In the genomic region with DNA sequence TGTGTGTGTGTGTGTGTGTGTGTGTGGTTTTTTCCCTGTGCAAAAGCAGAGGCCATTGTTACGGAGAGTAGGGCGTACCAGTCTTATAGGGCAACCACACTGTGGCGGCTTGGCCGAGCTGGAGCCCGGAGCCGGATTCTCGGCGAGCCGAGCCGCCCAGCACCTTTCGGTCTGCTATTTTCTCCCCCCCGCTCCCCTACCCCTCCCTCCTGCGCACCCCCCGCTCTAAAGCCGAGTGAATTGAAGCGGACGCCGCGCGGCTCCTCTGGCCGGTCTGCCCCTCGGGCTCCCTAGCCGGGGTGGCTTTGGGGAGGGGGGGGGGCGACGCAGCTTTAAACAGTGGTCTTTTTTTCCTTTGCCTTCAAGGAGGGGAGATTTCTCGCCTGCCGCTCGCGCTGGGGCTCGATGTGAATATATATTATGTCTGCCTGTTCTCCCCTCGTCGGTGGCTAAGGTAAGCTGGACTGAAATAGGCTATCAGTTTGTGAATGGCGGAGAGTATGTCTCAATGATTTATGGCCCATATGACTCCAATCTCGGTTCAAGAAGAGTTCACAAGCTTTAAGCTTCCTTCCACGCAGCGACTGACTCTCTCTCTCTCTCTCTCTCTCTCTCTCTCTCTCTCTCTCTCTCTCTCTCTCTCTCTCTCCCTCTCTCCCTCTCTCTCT, we compare ENCODE assay signal across 9 mouse cellular contexts. TPM values are rescaled to one million over a fixed set of nuclear protein-coding genes. Genes with fewer than 3 reads are reported as not detected.
A peak's percentile ranks its signal among the peaks of the same experiment; 100 is the strongest.
DNase-seq lines count a peak whose midpoint lies in the region; ATAC-seq and TF ChIP-seq lines count a peak whose summit lies in the region.
"Had no signal": no experiment of that assay in that cellular context is flagged by ENCODE, and none has a peak within 500 bp of the region (broad histone marks: within the 10 kb centered on the region; RNA-seq: fewer than 3 reads in every experiment).

No protein-coding gene starts in this region.

- no peak overlapping the region for H3K4me3 ChIP-seq in forebrain, embryonic 11.5 days (ENCODE audit: low read depth, low read length)
- no peak overlapping the region for H3K4me3 ChIP-seq in forebrain, postnatal 0 days (ENCODE audit: low read depth, low read length)
- peak overlapping the region; percentile 43 for H3K4me3 ChIP-seq in lung, postnatal 0 days (ENCODE audit: low read depth, low read length)
- H3K4me3 ChIP-seq in midbrain, embryonic 11.5 days (ENCODE audit: low read depth, low read length), result no peak overlapping the region

- intact Hi-C loops in left cerebral cortex, postnatal 4 days (cut with DNase I), result no loop called here

- ATAC-seq in forebrain, embryonic 11.5 days (replicated peaks; ENCODE audit: low FRiP score), result no peak
- ATAC-seq in forebrain, postnatal 0 days, result no peak
- ATAC-seq in common myeloid progenitor, adult 5-6 weeks (replicated peaks; ENCODE audit: low read depth, poor library complexity, severe bottlenecking), result 0 out of 2 replicates have a peak, but pooled peaks have one; percentile 36
- peak; percentile 48 for ATAC-seq in lung, postnatal 0 days
- no peak for ATAC-seq in midbrain, embryonic 11.5 days (ENCODE audit: low FRiP score)

- H3K9me3 ChIP-seq in forebrain, embryonic 11.5 days (ENCODE audit: control insufficient read depth, low read length), result no peaks in the 10 kb centered on the region
- H3K9me3 ChIP-seq in forebrain, postnatal 0 days (ENCODE audit: low read length), result no peaks in the 10 kb centered on the region
- no peaks in the 10 kb centered on the region for H3K9me3 ChIP-seq in lung, postnatal 0 days (ENCODE audit: low read length)
- H3K9me3 ChIP-seq in midbrain, embryonic 11.5 days (ENCODE audit: control insufficient read depth, low read length), result no peaks in the 10 kb centered on the region

- 0 out of 2 replicates have a peak, but pooled peaks cover 2% of the 10 kb centered on the region for H3K4me1 ChIP-seq in forebrain, embryonic 11.5 days (replicated peaks; ENCODE audit: control insufficient read depth, insufficient read depth, low read length)
- H3K4me1 ChIP-seq in forebrain, postnatal 0 days (ENCODE audit: insufficient read depth), result no peaks in the 10 kb centered on the region
- H3K4me1 ChIP-seq in lung, postnatal 0 days (ENCODE audit: insufficient read depth, low read depth, low read length), result peaks cover 7% of the 10 kb centered on the region; the same call in 1 of the 2 replicates
- H3K4me1 ChIP-seq in midbrain, embryonic 11.5 days (ENCODE audit: control insufficient read depth, insufficient read depth, low read length), result no peaks in the 10 kb centered on the region

- no peak overlapping the region for H3K4me2 ChIP-seq in forebrain, embryonic 11.5 days (ENCODE audit: low read depth, low read length, severe bottlenecking)
- H3K4me2 ChIP-seq in forebrain, postnatal 0 days (ENCODE audit: low read depth), result no peak overlapping the region
- H3K4me2 ChIP-seq in lung, postnatal 0 days (replicated peaks; ENCODE audit: low read depth, low read length), result peak overlapping the region; percentile 69
- H3K4me2 ChIP-seq in midbrain, embryonic 11.5 days, result no peak overlapping the region

- no peak for TF ChIP-seq EP300 in lung, postnatal 0 days (IDR thresholded peaks at IDR 0.05)

- no peak overlapping the region for H3K9ac ChIP-seq in forebrain, embryonic 11.5 days (ENCODE audit: low read length)
- no peak overlapping the region for H3K9ac ChIP-seq in forebrain, postnatal 0 days
- peak overlapping the region; percentile 59 for H3K9ac ChIP-seq in lung, postnatal 0 days (replicated peaks; ENCODE audit: low read depth)
- no peak overlapping the region for H3K9ac ChIP-seq in midbrain, embryonic 11.5 days (ENCODE audit: low read length)

- no peak for TF ChIP-seq CTCF in forebrain, postnatal 0 days (IDR thresholded peaks at IDR 0.05; ENCODE audit: low read depth)
- no peak for TF ChIP-seq CTCF in lung, postnatal 0 days (IDR thresholded peaks at IDR 0.05)

- H3K27me3 ChIP-seq in forebrain, embryonic 11.5 days (ENCODE audit: control insufficient read depth, insufficient read depth, low read length), result peaks cover 97% of the 10 kb centered on the region
- peaks cover 94% of the 10 kb centered on the region for H3K27me3 ChIP-seq in forebrain, postnatal 0 days (ENCODE audit: insufficient read depth, low read length)
- H3K27me3 ChIP-seq in lung, postnatal 0 days (replicated peaks; ENCODE audit: insufficient read depth, low read length), result peaks cover 13% of the 10 kb centered on the region; the same call in 1 of the 2 replicates
- peaks cover 100% of the 10 kb centered on the region for H3K27me3 ChIP-seq in midbrain, embryonic 11.5 days (ENCODE audit: control insufficient read depth, insufficient read depth, low read length)

- no peak overlapping the region for H3K27ac ChIP-seq in forebrain, embryonic 11.5 days (ENCODE audit: low read depth, low read length)
- no peak overlapping the region for H3K27ac ChIP-seq in forebrain, postnatal 0 days (ENCODE audit: low read depth, low read length)
- H3K27ac ChIP-seq in lung, postnatal 0 days (ENCODE audit: low read length), result peak overlapping the region; percentile 82
- H3K27ac ChIP-seq in midbrain, embryonic 11.5 days (ENCODE audit: low read depth, low read length), result no peak overlapping the region

- under 1% methylated on average over 26 of the region's 36 CpGs for WGBS in forebrain, embryonic 11.5 days
- WGBS in forebrain, postnatal 0 days, result 3% methylated on average over 30 of the region's 36 CpGs
- WGBS in lung, postnatal 0 days, result 3% methylated on average over 33 of the region's 36 CpGs
- under 1% methylated on average over 32 of the region's 36 CpGs for WGBS in midbrain, embryonic 11.5 days

- H3K36me3 ChIP-seq in forebrain, embryonic 11.5 days (ENCODE audit: control insufficient read depth, insufficient read depth, low read length), result no peaks in the 10 kb centered on the region
- H3K36me3 ChIP-seq in forebrain, postnatal 0 days (ENCODE audit: insufficient read depth), result no peaks in the 10 kb centered on the region
- H3K36me3 ChIP-seq in lung, postnatal 0 days (ENCODE audit: insufficient read depth, low read length), result no peaks in the 10 kb centered on the region
- no peaks in the 10 kb centered on the region for H3K36me3 ChIP-seq in midbrain, embryonic 11.5 days (ENCODE audit: control insufficient read depth, insufficient read depth, low read length)

- DNase-seq in forebrain, embryonic 11.5 days (ENCODE audit: low spot score), result peak; percentile 60
- DNase-seq in forebrain, postnatal 0 days, result no peak
- DNase-seq in kidney, adult 18-20 months, result peak; percentile 67
- peak; percentile 84 for DNase-seq in lung, postnatal 0 days (ENCODE audit: low spot score)
- DNase-seq in frontal cortex, postnatal 36 days (ENCODE audit: low spot score in 2 of 2), result no peak
- no peak for DNase-seq in midbrain, embryonic 11.5 days (ENCODE audit: low spot score, missing footprints)
- no peak for DNase-seq in left cerebral cortex, postnatal 4 days

RNA-seq across cellular contexts. Expression of a gene that starts 9.5 kb away (rescaled TPM):
- 0.12 TPM in 1 of 2 replicates, not detected in the other for polyA plus RNA-seq in forebrain, embryonic 11.5 days (2014; fragmentation: Nextera tagmentation; extraction: Ambion mirVana)
- total RNA-seq in forebrain, postnatal 0 days (2014; rRNA removed), result not detected in 2 replicates
- polyA plus RNA-seq in forebrain, postnatal 0 days (2015; fragmentation: Nextera tagmentation; extraction: Ambion mirVana), result not detected in 2 replicates
- 0.73 TPM in 1 of 2 replicates, not detected in the other for total RNA-seq in common myeloid progenitor, adult 5-6 weeks (2017)
- 16.5 and 16.9 TPM in 2 replicates for polyA plus RNA-seq in lung, postnatal 0 days (2015; fragmentation: Nextera tagmentation; extraction: Ambion mirVana)
- polyA plus RNA-seq in midbrain, embryonic 11.5 days (2014; fragmentation: Nextera tagmentation; extraction: Ambion mirVana), result not detected in 2 replicates
- total RNA-seq in left cerebral cortex, postnatal 4 days (2021), result not detected
- polyA plus RNA-seq: C2C12 had no signal

RNA-seq across cellular contexts. Expression of a gene that starts 17.7 kb away (rescaled TPM):
- polyA plus RNA-seq in forebrain, embryonic 11.5 days (2014; fragmentation: Nextera tagmentation; extraction: Ambion mirVana), result not detected in 2 replicates
- total RNA-seq in forebrain, postnatal 0 days (2014; rRNA removed), result not detected in 2 replicates
- polyA plus RNA-seq in forebrain, postnatal 0 days (2015; fragmentation: Nextera tagmentation; extraction: Ambion mirVana), result not detected in 2 replicates
- total RNA-seq in common myeloid progenitor, adult 5-6 weeks (2017), result 0.55 and 0.78 TPM in 2 replicates
- 1.5 and 2.2 TPM in 2 replicates for polyA plus RNA-seq in lung, postnatal 0 days (2015; fragmentation: Nextera tagmentation; extraction: Ambion mirVana)
- not detected in 2 replicates for polyA plus RNA-seq in midbrain, embryonic 11.5 days (2014; fragmentation: Nextera tagmentation; extraction: Ambion mirVana)
- total RNA-seq in left cerebral cortex, postnatal 4 days (2021), result not detected
- polyA plus RNA-seq: C2C12 had no signal

RNA-seq across cellular contexts. Expression of a gene that starts 22.8 kb away (rescaled TPM):
- not detected in 2 replicates for polyA plus RNA-seq in forebrain, embryonic 11.5 days (2014; fragmentation: Nextera tagmentation; extraction: Ambion mirVana)
- total RNA-seq in forebrain, postnatal 0 days (2014; rRNA removed), result not detected in 2 replicates
- not detected in 2 replicates for polyA plus RNA-seq in forebrain, postnatal 0 days (2015; fragmentation: Nextera tagmentation; extraction: Ambion mirVana)
- 1.1 and 2.8 TPM in 2 replicates for total RNA-seq in common myeloid progenitor, adult 5-6 weeks (2017)
- 2.6 and 3.0 TPM in 2 replicates for polyA plus RNA-seq in lung, postnatal 0 days (2015; fragmentation: Nextera tagmentation; extraction: Ambion mirVana)
- not detected in 2 replicates for polyA plus RNA-seq in midbrain, embryonic 11.5 days (2014; fragmentation: Nextera tagmentation; extraction: Ambion mirVana)
- not detected for total RNA-seq in left cerebral cortex, postnatal 4 days (2021)

RNA-seq across cellular contexts. Expression of a gene that starts 24.7 kb away (rescaled TPM):
- polyA plus RNA-seq in forebrain, embryonic 11.5 days (2014; fragmentation: Nextera tagmentation; extraction: Ambion mirVana), result not detected in 2 replicates
- total RNA-seq in forebrain, postnatal 0 days (2014; rRNA removed), result not detected in 2 replicates
- not detected in 2 replicates for polyA plus RNA-seq in forebrain, postnatal 0 days (2015; fragmentation: Nextera tagmentation; extraction: Ambion mirVana)
- not detected in 2 replicates for total RNA-seq in common myeloid progenitor, adult 5-6 weeks (2017)
- not detected in 2 replicates for polyA plus RNA-seq in lung, postnatal 0 days (2015; fragmentation: Nextera tagmentation; extraction: Ambion mirVana)
- not detected in 2 replicates for polyA plus RNA-seq in midbrain, embryonic 11.5 days (2014; fragmentation: Nextera tagmentation; extraction: Ambion mirVana)
- total RNA-seq in left cerebral cortex, postnatal 4 days (2021), result not detected
- polyA plus RNA-seq: C2C12 had no signal

RNA-seq across cellular contexts. Expression of a gene that starts 37.7 kb away (rescaled TPM):
- polyA plus RNA-seq in forebrain, embryonic 11.5 days (2014; fragmentation: Nextera tagmentation; extraction: Ambion mirVana), result 0.21 TPM in 1 of 2 replicates, not detected in the other
- total RNA-seq in forebrain, postnatal 0 days (2014; rRNA removed), result not detected in 2 replicates
- polyA plus RNA-seq in forebrain, postnatal 0 days (2015; fragmentation: Nextera tagmentation; extraction: Ambion mirVana), result not detected in 2 replicates
- total RNA-seq in common myeloid progenitor, adult 5-6 weeks (2017), result not detected in 2 replicates
- polyA plus RNA-seq in lung, postnatal 0 days (2015; fragmentation: Nextera tagmentation; extraction: Ambion mirVana), result 16.8 and 17.3 TPM in 2 replicates
- polyA plus RNA-seq in midbrain, embryonic 11.5 days (2014; fragmentation: Nextera tagmentation; extraction: Ambion mirVana), result not detected in 2 replicates
- total RNA-seq in left cerebral cortex, postnatal 4 days (2021), result not detected
- polyA plus RNA-seq: C2C12 had no signal

Comparison
In these comparisons a context has a peak if more than half of its experiments do, and no peak if none do; other contexts are left out.
1. DNase-seq: peak in forebrain, embryonic 11.5 days (single experiment), kidney, adult 18-20 months (single experiment) and lung, postnatal 0 days (single experiment); none in forebrain, postnatal 0 days (single experiment), frontal cortex, postnatal 36 days (0 of 2), midbrain, embryonic 11.5 days (single experiment) and left cerebral cortex, postnatal 4 days (single experiment).
2. ATAC-seq: peak in common myeloid progenitor, adult 5-6 weeks (single experiment) and lung, postnatal 0 days (single experiment); none in forebrain, embryonic 11.5 days (single experiment), forebrain, postnatal 0 days (single experiment) and midbrain, embryonic 11.5 days (single experiment).
3. RNA of a gene that starts 9.5 kb away (polyA plus RNA-seq): 16.5 to 16.9 TPM in lung, postnatal 0 days; 0.12 TPM in forebrain, embryonic 11.5 days, not detected in forebrain, postnatal 0 days and not detected in midbrain, embryonic 11.5 days; every median in the first group is over 10 times any median in the second.